ENCODE assay signal across 7 mouse cellular contexts in the genomic region with DNA sequence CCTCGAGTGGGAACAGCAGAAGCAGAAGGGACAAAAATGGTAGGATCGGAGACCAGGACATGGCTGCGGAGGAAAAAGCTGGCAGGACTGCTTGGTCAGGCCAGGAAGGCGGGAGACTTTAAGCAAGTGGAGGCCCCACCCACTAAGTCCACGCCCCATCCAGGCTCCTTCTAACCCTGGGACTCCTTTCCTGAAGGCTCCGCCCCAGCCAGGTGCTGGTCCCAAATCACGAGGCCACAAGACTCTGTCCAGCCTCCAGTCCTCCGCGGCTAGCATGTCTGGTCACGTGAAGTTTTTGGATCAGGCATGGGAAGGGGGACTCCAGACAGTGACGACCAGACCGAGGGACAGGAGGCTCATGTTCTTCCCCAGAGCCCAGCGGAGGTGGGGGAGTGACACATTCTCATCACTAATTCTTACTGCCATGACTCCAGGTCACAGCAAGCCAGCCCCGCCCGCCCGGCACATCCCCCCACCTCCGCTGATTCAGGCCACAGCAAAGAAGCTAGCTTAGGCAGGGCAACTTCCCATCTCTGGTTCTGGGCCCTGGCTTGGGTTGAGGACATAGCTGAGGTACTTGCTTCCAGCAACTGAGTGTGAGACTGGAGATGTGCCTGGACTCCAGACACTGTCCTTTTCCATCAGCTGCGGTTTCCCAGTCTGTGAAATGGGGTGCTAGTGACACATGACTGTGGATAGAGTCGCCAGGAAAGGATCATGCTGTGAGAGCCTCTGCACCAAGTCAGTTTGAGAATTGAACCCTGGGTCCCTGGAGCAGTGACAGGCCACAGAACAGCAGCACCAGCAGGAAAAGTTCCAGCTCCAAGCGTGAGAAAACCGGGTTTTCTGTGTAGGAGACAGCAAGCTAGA. TPM values are rescaled to one million over a fixed set of nuclear protein-coding genes. Genes with fewer than 3 reads are reported as not detected.
A peak's percentile ranks its signal among the peaks of the same experiment; 100 is the strongest.
DNase-seq lines count a peak whose midpoint lies in the region; ATAC-seq and TF ChIP-seq lines count a peak whose summit lies in the region.

No protein-coding gene starts in this region.

- H3K4me2 ChIP-seq in hindbrain, embryonic 14.5 days (replicated peaks) = peak overlapping the region; percentile 48
- H3K4me2 ChIP-seq in liver, embryonic 11.5 days = peak overlapping the region; percentile 99
- H3K4me2 ChIP-seq in myocyte (ENCODE audit: low read depth) = peak overlapping the region; percentile 99

- H3K4me1 ChIP-seq in hindbrain, embryonic 14.5 days (replicated peaks; ENCODE audit: control insufficient read depth, insufficient read depth, low read length) = peaks cover 10% of the 10 kb centered on the region; the same call in 1 of the 2 replicates
- peaks cover 69% of the 10 kb centered on the region for H3K4me1 ChIP-seq in liver, embryonic 11.5 days (replicated peaks; ENCODE audit: control insufficient read depth, insufficient read depth, low read length)

- H3K4me3 ChIP-seq in hindbrain, embryonic 14.5 days (replicated peaks; ENCODE audit: low read length) = peak overlapping the region; percentile 20
- peak overlapping the region; percentile 60 for H3K4me3 ChIP-seq in liver, embryonic 11.5 days (ENCODE audit: low read depth, low read length)
- peak overlapping the region; percentile 43 for H3K4me3 ChIP-seq in myocyte

- H3K9ac ChIP-seq in hindbrain, embryonic 14.5 days = peak overlapping the region; percentile 34; the same call in 1 of the 2 replicates
- peak overlapping the region; percentile 74 for H3K9ac ChIP-seq in liver, embryonic 11.5 days (ENCODE audit: low read depth, low read length)

- 8% methylated on average over 21 of the region's 21 CpGs for WGBS in hindbrain, embryonic 14.5 days
- 11% methylated on average over 21 of the region's 21 CpGs for WGBS in liver, embryonic 11.5 days

- no peaks in the 10 kb centered on the region for H3K27me3 ChIP-seq in hindbrain, embryonic 14.5 days (ENCODE audit: control insufficient read depth, insufficient read depth, low read length)
- no peaks in the 10 kb centered on the region for H3K27me3 ChIP-seq in liver, embryonic 11.5 days (replicated peaks; ENCODE audit: control insufficient read depth, insufficient read depth, low read length)
- H3K27me3 ChIP-seq in myocyte (ENCODE audit: control insufficient read depth, insufficient read depth, insufficient read length) = no peaks in the 10 kb centered on the region

- no peak overlapping the region for H3K27ac ChIP-seq in hindbrain, embryonic 14.5 days
- H3K27ac ChIP-seq in liver, embryonic 11.5 days (ENCODE audit: low read depth, low read length) = peak overlapping the region; percentile 28

- no peaks in the 10 kb centered on the region for H3K9me3 ChIP-seq in hindbrain, embryonic 14.5 days (ENCODE audit: control insufficient read depth, low read length)
- no peaks in the 10 kb centered on the region for H3K9me3 ChIP-seq in liver, embryonic 11.5 days (ENCODE audit: control insufficient read depth, low read length)

- TF ChIP-seq POLR2A in myocyte (IDR thresholded peaks at IDR 0.05; ENCODE audit: insufficient read length, low read depth) = peak; percentile 79

- peaks cover 43% of the 10 kb centered on the region for H3K36me3 ChIP-seq in hindbrain, embryonic 14.5 days (replicated peaks; ENCODE audit: control insufficient read depth, insufficient read depth)
- peaks cover 16% of the 10 kb centered on the region for H3K36me3 ChIP-seq in liver, embryonic 11.5 days (ENCODE audit: control insufficient read depth, insufficient read depth, low read length)
- H3K36me3 ChIP-seq in myocyte (ENCODE audit: control insufficient read depth, insufficient read depth) = peaks cover 6% of the 10 kb centered on the region

- peak overlapping the region; percentile 14 for H3ac ChIP-seq in myocyte (ENCODE audit: control insufficient read depth, insufficient read length)

- no peak for ATAC-seq in hindbrain, embryonic 14.5 days (ENCODE audit: low FRiP score)
- peak; percentile 27; the same call in 1 of the 2 replicates for ATAC-seq in liver, embryonic 11.5 days (replicated peaks; ENCODE audit: low FRiP score)
- ATAC-seq in inflammation-experienced regulatory T-cells, adult 6 months = no peak

- peak; percentile 92 for DNase-seq in ZHBTc4 (ENCODE audit: low read depth, low spot score)
- DNase-seq in cerebellum, adult 18-20 months = peak; percentile 64 to 72
- DNase-seq in forelimb bud, embryonic 11.5 days (ENCODE audit: low read depth, low spot score) = peak; percentile 78
- DNase-seq in hindbrain, embryonic 14.5 days (ENCODE audit: low spot score) = no peak
- DNase-seq in liver, embryonic 11.5 days (ENCODE audit: low spot score) = peak; percentile 59

- no peaks in the 10 kb centered on the region for H3K79me2 ChIP-seq in myocyte (ENCODE audit: control insufficient read depth, insufficient read depth)

TF ChIP-seq in myocyte, 11 proteins besides CTCF, POLR2A, EP300 and RAD21:
- no peak for TF ChIP-seq TCF12 (IDR thresholded peaks at IDR 0.05; ENCODE audit: insufficient read depth, poor library complexity, severe bottlenecking)
- TF ChIP-seq USF1 (IDR thresholded peaks at IDR 0.05; ENCODE audit: low read depth) = peak; percentile 77
- no peak for TF ChIP-seq MYOG (IDR thresholded peaks at IDR 0.05; ENCODE audit: control insufficient read depth in 1 of 3, insufficient read depth in 1 of 3, insufficient read length in 2 of 3, low read depth in 2 of 3)
- TF ChIP-seq POLR2AphosphoS2 (IDR thresholded peaks at IDR 0.05; ENCODE audit: insufficient read length, low read depth) = peak; percentile 90
- TF ChIP-seq MYOD1 (IDR thresholded peaks at IDR 0.05; ENCODE audit: control insufficient read depth in 1 of 3, insufficient read length in 2 of 3, low read depth in 2 of 3) = peak in 1 of 3 experiments; percentile 25
- no peak for TF ChIP-seq MAX (IDR thresholded peaks at IDR 0.05; ENCODE audit: low read depth)
- TF ChIP-seq TCF3 (IDR thresholded peaks at IDR 0.05; ENCODE audit: insufficient read length, low read depth) = no peak
- no peak for TF ChIP-seq CEBPB (IDR thresholded peaks at IDR 0.05; ENCODE audit: insufficient read depth, poor library complexity, severe bottlenecking)

RNA-seq across cellular contexts. Expression of a gene that starts 6.1 kb away (rescaled TPM):
- polyA plus RNA-seq in hindbrain, embryonic 14.5 days (2014; fragmentation: Nextera tagmentation; extraction: Ambion mirVana) = 34.4 and 43.5 TPM in 2 replicates
- 67.7 and 76.4 TPM in 2 replicates for polyA plus RNA-seq in liver, embryonic 11.5 days (2014; fragmentation: Nextera tagmentation; extraction: Ambion mirVana)
- polyA plus RNA-seq in myocyte (2012; fragmentation: generic; extraction: Trizol) = 73.0 TPM
- 10 to 100 TPM; 35.5 to 46.1 (median 42.5) TPM for polyA plus RNA-seq in inflammation-experienced regulatory T-cells, adult 6 months (2017; shearing (Covaris generic))

RNA-seq across cellular contexts. Expression of a gene that starts 9.7 kb away (rescaled TPM):
- polyA plus RNA-seq in hindbrain, embryonic 14.5 days (2014; fragmentation: Nextera tagmentation; extraction: Ambion mirVana) = 83.0 and 84.6 TPM in 2 replicates
- 41.5 and 44.6 TPM in 2 replicates for polyA plus RNA-seq in liver, embryonic 11.5 days (2014; fragmentation: Nextera tagmentation; extraction: Ambion mirVana)
- polyA plus RNA-seq in myocyte (2012; fragmentation: generic; extraction: Trizol) = 130 TPM
- 1 to 10 TPM; 2.6 to 5.4 (median 5.4) TPM for polyA plus RNA-seq in inflammation-experienced regulatory T-cells, adult 6 months (2017; shearing (Covaris generic))

RNA-seq across cellular contexts. Expression of a gene that starts 12.3 kb away (rescaled TPM):
- polyA plus RNA-seq in hindbrain, embryonic 14.5 days (2014; fragmentation: Nextera tagmentation; extraction: Ambion mirVana) = 519 and 565 TPM in 2 replicates
- polyA plus RNA-seq in liver, embryonic 11.5 days (2014; fragmentation: Nextera tagmentation; extraction: Ambion mirVana) = 6.3 and 6.9 TPM in 2 replicates
- polyA plus RNA-seq in myocyte (2012; fragmentation: generic; extraction: Trizol) = 34.9 TPM
- 1 to 10 TPM; 4.6 to 8.6 (median 7.9) TPM for polyA plus RNA-seq in inflammation-experienced regulatory T-cells, adult 6 months (2017; shearing (Covaris generic))

RNA-seq across cellular contexts. Expression of a gene that starts 38.0 kb away (rescaled TPM):
- 23.3 and 26.6 TPM in 2 replicates for polyA plus RNA-seq in hindbrain, embryonic 14.5 days (2014; fragmentation: Nextera tagmentation; extraction: Ambion mirVana)
- polyA plus RNA-seq in liver, embryonic 11.5 days (2014; fragmentation: Nextera tagmentation; extraction: Ambion mirVana) = 18.2 and 19.3 TPM in 2 replicates
- polyA plus RNA-seq in myocyte (2012; fragmentation: generic; extraction: Trizol) = 31.7 TPM
- 10 to 100 TPM; 14.8 to 20.5 (median 18.4) TPM for polyA plus RNA-seq in inflammation-experienced regulatory T-cells, adult 6 months (2017; shearing (Covaris generic))

RNA-seq across cellular contexts. Expression of a gene that starts 41.4 kb away (rescaled TPM):
- 0.09 TPM in 1 of 2 replicates, not detected in the other for polyA plus RNA-seq in hindbrain, embryonic 14.5 days (2014; fragmentation: Nextera tagmentation; extraction: Ambion mirVana)
- polyA plus RNA-seq in liver, embryonic 11.5 days (2014; fragmentation: Nextera tagmentation; extraction: Ambion mirVana) = 0.10 and 0.25 TPM in 2 replicates
- 6.5 TPM for polyA plus RNA-seq in myocyte (2012; fragmentation: generic; extraction: Trizol)
- polyA plus RNA-seq in inflammation-experienced regulatory T-cells, adult 6 months (2017; shearing (Covaris generic)) = 10 to 100 TPM; 13.8 to 38.5 (median 18.3) TPM

Comparison
In these comparisons a context has a peak if more than half of its experiments do, and no peak if none do; other contexts are left out.
1. H3K4me2 ChIP-seq: peak in every context shown above with its lines; median percentile 99 in liver, embryonic 11.5 days; 99 in myocyte; 48 in hindbrain, embryonic 14.5 days.
2. RNA of a gene that starts 12.3 kb away (polyA plus RNA-seq): 519 to 565 TPM in hindbrain, embryonic 14.5 days; 34.9 TPM in myocyte (single experiment), 4.6 to 8.6 TPM in inflammation-experienced regulatory T-cells, adult 6 months and 6.3 to 6.9 TPM in liver, embryonic 11.5 days; every median in the first group is over 10 times any median in the second.
3. Peak in every context shown above with its lines, with median percentiles within 50 percentile points of each other: H3K4me3 ChIP-seq.